Mouse (Mus musculus) brain, adult 10 weeks (tissue): ENCODE measurements around the gene Rnf215. TPM values are rescaled to one million over a fixed set of nuclear protein-coding genes. Genes with fewer than 3 reads are reported as not detected.

ENCODE experiments used
- polyA plus RNA-seq: library from polyadenylated mRNA; stranded (reverse); fragments of 350-450 nt; fragmentation: Illumina TruSeq; extraction: RNeasy Lipid Tissue Mini Kit (QIAGEN cat#74804); gene quantifications from one replicate; pipeline ENCODE4 v1.2.3, GENCODE M21; 2015; ENCODE audit warnings: low read depth, low replicate concordance

The Rnf215 gene
- 32.2 TPM for polyA plus RNA-seq

GRCm38 (mm10) chr11:4134986-4135935 lies at the start of gene Rnf215:
Rnf215 (plus strand) TSS chr11:4135202.

GRCm38 (mm10) chr11:4095171-4096053 lies 39.6 kb upstream of the Rnf215 start, which contains the start of gene Mtfp1:
Mtfp1 (minus strand) TSS chr11:4095445.

GRCm38 (mm10) chr11:4122742-4123579 lies 12.0 kb upstream of the Rnf215 start, which contains the start of gene Sec14l2:
Sec14l2 (minus strand) TSS chr11:4123415.

GRCm38 (mm10) chr11:4159808-4160708 lies 25.1 kb downstream of the Rnf215 start, which contains the start of the genes Ccdc157 and Sf3a1:
Ccdc157 (minus strand) TSS chr11:4160293.
Sf3a1 (plus strand) TSS chr11:4160350.

GRCm38 (mm10) chr11:4186486-4187317 lies 51.7 kb downstream of the Rnf215 start, which contains the start of gene Tbc1d10a:
Tbc1d10a (plus strand) TSS chr11:4186789.

Other genes with a start within 250 kb of the Rnf215 start
- 0.61 TPM for gene 4921536K21Rik, start 240.1 kb upstream of the Rnf215 start, polyA plus RNA-seq
- gene Dusp18, start 240.0 kb upstream of the Rnf215 start, polyA plus RNA-seq: 13.6 TPM
- 16.5 TPM for gene Slc35e4, start 220.5 kb upstream of the Rnf215 start, polyA plus RNA-seq
- 23.1 TPM for gene Tcn2, start 203.0 kb upstream of the Rnf215 start, polyA plus RNA-seq
- gene Pes1, start 171.2 kb upstream of the Rnf215 start, polyA plus RNA-seq: 37.4 TPM
- gene 4930556J24Rik, start 158.4 kb upstream of the Rnf215 start, polyA plus RNA-seq: not detected
- gene Gal3st1, start 151.6 kb upstream of the Rnf215 start, polyA plus RNA-seq: 15.2 TPM
- 1.8 TPM for gene Sec14l4, start 103.7 kb upstream of the Rnf215 start, polyA plus RNA-seq
- gene Sec14l3, start 70.4 kb upstream of the Rnf215 start, polyA plus RNA-seq: 0.80 TPM
- 122 TPM for gene Mtfp1, start 39.8 kb upstream of the Rnf215 start, polyA plus RNA-seq
- gene Sec14l2, start 11.8 kb upstream of the Rnf215 start, polyA plus RNA-seq: 44.6 TPM
- 15.1 TPM for gene Ccdc157, start 25.1 kb downstream of the Rnf215 start, polyA plus RNA-seq
- gene Sf3a1, start 25.1 kb downstream of the Rnf215 start, polyA plus RNA-seq: 38.7 TPM
- gene Tbc1d10a, start 51.6 kb downstream of the Rnf215 start, polyA plus RNA-seq: 30.6 TPM
- 4.5 TPM for gene Castor1, start 83.0 kb downstream of the Rnf215 start, polyA plus RNA-seq
- gene Osm, start 101.2 kb downstream of the Rnf215 start, polyA plus RNA-seq: not detected
- gene Lif, start 122.4 kb downstream of the Rnf215 start, polyA plus RNA-seq: 0.37 TPM